Mouse (Mus musculus) MN1 (cell line): ENCODE data around the gene Hmga1.

Experiments used
- DNase-seq: peaks from one replicate; pipeline ENCODE4 v3.0.0-alpha.2; 2016; ENCODE audit warnings: low spot score

The Hmga1 gene

DNA sequence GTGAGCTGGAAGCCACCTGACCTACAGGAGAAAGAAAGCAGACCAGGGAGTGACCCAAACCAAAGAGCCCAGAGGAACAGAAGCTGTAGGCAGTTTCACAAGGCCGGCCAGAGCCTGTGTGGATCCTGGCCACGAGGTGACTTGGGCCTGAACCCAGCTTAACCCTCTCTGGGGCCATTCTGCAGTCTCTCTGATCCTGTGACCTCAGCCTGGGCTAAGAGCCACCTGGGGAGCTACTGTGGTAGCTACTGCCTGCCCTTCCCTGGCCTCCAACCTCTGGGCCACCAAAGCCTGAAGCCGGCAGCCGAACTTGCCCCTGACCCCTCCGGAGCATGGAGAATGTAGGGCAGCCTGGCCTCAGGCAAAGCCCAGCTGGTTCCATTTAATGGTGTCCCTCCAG lies 27.5 kb upstream of the Hmga1 start:
- no peak for DNase-seq

DNA sequence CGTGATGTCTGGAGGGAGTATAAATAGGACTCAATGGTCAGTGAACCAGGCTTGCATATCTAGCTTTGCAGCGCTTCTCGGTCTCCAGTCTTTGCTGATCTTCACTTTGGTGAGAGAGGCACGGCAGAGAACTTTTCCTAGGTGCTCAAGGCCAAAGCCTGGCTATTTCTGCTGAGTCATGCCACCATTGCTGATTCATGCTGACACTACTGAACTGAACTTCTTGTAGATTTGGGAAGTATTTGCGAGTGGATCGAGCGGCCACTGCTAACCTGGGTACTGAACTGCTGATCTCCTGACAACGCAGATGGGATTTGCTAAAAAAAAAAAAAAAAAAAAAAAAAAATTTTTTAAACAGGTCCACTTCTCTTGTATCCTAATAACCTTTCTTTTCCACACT lies 24.2 kb upstream of the Hmga1 start:
- no peak for DNase-seq

DNA sequence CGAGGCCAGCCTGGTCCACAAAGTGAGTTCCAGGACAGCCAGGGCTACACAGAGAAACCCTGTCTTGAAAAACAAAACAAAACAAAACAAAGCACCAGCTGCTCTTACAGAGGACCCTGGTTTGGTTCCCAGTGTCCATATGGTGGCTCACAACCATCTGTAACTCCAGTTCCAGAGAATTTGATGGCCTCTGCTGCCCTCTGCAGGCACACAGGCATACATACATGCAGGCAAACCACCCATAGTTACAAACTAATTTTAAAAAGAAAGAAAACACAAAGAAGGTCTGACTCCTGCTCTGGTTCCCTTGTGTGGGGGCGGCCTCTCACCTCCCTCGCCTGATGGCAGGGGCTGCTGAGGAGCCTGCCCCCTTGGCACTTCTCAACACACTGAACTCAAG lies 22.9 kb upstream of the Hmga1 start:
- no peak for DNase-seq

DNA sequence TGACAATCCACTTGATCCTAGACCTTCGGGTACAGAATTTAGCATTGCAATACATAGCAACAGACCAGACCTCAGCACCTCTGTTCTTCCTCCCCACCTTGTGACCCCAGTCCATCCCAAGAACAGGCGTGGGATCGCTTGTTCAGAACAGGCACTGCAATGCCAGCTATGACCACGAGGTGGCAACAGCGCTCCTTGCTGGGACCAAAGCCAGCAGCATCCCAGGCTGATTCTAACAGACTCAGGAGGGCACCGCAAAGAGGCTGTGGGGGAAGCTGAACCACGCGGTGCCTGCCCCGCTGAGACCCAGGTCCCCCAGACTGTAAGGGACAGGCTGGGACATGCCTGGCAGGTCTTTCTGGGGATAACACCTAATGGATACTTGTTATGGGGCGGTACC lies 21.6 kb upstream of the Hmga1 start:
- DNase-seq, result peak; percentile 91

DNA sequence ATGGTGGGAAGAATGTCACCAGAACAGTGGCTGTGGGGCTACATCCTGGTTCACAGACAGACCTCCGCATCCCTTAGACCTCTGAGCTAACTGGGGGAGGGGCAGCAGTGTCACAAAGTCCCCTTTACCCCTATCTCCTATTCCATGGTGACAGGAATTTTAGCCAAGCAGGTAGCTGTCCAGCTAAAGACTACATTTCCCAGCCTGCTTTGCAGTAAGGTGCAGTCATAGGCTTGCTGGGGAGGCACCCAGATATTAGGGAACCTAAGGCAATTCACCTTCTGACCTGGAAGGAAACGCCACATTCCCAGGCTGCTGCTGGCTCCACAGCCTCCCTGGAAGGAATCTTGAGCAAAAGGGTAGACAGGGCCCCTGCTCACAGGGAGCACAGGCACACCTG lies 15.0 kb upstream of the Hmga1 start:
- DNase-seq, result no peak

DNA sequence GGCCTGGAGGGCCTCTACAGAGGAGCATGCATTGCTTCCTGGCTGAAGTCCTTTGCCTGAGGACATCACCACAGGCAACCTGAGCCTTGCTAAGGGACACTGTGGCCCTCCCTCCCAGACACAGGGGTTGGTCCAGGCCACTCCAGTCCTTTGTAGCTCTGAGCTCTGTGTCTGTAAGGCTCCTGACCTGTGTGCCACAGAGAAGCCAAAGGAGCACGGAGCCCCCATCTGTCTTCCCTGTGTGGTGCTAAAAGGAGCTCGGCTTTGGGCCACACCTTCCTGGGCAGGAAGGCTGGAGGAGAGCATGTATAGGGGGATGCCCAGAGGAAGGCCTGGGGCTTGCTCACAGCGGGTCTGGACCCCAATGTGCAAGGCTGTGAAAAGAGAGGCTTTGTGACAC lies 14.3 kb upstream of the Hmga1 start:
- DNase-seq, result no peak

DNA sequence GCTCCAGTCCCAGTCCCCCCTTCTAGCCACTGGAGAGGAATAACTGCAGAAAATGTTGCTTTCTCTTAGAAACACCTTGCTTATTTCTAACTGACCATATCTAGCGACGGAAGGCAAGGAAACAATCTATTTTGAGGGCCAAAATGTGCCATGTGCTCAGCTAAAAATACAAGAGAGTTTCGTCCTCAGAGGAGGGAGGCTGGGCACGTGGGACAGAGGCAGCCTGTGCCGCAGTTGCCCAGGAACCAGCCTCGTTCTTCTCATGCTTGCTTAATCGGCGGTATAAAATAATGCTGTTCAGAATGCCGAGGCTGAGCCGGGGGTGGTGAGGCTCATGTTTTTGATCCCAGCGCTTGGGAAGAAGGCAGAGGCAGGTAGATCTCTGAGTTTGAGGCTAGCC lies 11.7 kb upstream of the Hmga1 start:
- no peak for DNase-seq

DNA sequence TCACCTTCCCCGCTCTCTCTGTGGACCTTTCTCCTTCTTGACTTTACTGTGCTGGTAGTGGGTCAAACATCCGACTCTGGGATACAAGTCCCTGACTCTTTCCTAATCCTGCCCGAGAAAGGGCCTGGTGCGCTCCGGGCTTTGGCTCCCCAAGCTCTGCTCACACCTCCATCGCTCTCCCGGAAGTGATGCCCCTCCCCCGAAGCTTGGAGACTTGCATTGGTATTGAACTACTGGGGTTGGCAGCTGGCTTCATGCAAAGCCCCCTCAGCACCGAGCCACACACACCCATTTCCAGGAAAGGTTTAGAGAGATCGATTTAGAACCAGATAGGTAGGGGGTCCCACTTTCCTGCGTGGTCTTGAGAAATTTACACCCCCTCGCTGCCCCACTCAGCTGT lies 10.3 kb upstream of the Hmga1 start:
- DNase-seq, result peak; percentile 6

DNA sequence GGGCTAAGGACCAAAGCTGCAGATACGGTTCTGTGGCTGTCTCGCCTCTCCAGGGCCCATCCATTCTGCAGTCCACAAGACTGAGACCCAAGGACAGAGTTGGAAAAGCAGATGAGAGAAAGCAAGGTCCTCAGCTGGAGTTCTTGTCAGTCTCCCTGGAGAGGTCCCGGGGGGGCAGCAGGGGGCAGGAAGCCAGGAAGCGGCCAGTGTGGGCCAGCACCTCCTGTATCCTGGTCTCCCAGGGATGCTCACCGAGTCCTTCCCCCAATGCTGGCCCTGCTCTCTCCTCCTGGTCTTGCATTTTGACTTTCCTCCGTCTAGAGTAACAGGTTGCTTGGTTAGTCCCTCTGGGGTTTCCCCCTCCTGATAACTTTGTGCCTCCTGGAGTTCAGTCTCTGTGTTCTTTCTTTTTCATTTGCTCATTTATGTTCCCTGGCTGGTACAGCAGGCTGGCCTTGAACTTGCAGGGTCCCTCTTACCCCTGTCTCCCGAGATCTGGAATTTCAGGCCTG lies 9.7 kb upstream of the Hmga1 start:
- DNase-seq, result no peak

DNA sequence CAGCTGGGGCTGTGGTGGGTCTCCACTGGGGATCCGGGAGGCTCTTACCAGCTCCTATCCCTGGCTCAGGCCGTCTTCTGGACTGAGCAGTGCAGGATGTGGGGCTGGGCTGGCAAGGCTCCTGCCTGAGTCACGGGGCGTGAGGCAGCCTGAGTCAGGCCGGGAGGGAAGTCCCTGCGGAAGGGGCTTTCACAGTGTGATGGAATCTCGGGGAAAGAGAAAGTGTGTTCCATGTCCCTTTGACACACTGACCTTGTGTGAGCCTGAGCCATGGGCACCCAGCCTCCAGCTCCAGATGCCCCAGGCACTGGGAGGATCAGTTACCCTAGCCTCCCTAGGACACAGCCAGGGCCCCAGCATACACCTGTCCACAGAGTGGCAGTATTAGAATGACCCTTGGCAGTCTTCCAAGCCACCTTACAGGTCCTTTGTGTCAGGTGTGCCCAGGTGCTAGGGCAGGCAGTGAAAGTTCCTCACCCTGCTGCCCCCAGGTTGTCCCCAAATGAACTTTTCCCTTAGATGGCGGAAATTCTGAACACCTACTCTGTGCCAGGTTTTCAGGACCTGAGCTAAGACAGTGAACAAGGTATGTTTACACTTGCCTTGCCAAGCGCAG lies 8.9 kb upstream of the Hmga1 start:
- peak; percentile 73 for DNase-seq

DNA sequence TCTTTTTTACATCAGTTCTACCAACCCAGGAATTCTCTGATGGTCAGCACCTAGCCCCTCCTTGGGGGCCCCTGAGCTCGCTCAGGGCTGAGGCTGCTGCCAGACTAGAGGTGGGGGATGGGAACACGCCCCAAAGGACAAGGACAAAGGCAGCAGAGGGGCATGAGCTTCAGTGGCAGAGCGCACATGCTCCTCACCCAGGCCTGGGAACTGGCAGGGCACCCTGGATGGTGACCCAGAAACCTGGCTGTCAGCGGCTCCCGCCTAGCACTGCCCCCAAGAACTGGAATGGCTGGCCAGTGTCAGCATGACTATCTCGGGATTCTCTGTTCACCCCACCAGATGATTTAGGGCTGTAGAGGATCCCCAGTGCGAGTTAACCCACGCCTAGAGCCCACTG lies 7.1 kb upstream of the Hmga1 start:
- no peak for DNase-seq

DNA sequence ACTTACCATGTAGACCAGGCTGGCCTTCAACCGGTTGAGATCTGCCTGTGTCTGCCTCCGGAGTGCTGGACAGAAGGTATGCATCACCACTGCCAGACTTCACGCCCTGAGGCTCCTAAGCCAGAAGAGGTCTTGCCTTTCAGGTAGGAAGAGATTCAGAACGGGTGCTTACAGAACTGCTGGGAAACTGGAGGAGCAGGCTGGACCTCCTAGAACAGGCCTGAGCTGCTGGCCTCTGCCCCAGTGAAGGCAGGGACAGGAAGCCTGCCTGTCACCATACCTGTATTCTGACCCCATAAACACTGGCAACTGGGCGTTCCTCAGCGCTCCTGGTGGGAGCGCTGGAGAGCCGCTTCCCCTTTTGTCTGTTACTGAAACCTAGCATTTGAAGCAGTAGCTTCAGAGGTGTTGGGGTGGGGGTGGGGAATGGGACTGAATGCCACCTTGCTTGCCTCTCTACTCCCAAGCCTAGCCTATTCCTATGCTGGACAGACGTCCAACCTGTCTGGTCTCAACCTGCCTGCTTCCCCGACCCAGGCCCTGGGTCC lies 4.8 kb upstream of the Hmga1 start:
- DNase-seq, result no peak

DNA sequence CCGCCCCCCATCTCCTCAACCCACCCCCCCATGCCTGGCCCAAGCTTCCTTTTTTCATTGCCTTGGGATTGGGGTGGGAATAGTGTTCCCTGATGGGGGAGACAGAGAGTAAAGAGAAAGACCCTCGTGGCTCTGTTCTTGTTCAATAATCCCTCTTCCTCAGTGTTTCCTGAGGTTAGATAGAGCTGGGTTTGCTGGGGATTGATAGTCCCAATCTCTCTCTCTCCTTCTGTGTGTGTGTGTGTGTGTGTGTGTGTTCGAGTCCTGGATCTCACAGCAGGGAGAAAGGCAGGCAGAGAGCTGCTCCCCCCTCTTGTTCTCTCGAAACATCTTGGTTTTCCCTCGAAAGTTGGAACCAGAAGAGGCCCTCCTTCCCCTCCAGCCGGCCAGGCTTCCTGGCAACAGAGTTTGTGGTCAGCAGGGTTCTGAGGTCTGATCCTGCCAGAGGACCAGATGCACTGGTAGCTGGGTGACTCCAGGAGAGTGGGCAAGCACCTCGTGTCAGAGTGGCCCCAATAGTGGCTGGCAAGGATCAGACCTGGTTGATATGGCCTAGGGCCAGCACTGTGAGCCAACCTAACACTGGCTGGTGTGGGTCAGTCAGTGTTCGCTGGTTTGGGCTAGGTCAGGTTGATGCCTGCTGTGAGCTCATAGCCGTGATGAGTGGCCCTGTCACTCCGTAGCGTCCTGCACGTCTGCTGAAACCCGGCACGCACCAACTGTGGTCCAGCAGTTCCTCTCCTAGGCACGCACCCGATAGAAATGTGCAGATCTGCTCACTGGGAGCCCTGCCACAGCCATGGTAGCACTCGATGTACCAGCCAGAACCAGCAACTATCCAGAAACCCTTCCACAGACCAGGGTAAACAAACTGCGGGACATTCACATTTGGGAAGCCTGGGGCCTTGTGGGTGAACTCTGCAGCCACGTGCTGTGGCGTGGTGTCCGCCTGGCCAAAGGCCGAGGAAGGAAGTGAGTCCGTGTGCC lies 3.8 kb upstream of the Hmga1 start:
- DNase-seq, result no peak

DNA sequence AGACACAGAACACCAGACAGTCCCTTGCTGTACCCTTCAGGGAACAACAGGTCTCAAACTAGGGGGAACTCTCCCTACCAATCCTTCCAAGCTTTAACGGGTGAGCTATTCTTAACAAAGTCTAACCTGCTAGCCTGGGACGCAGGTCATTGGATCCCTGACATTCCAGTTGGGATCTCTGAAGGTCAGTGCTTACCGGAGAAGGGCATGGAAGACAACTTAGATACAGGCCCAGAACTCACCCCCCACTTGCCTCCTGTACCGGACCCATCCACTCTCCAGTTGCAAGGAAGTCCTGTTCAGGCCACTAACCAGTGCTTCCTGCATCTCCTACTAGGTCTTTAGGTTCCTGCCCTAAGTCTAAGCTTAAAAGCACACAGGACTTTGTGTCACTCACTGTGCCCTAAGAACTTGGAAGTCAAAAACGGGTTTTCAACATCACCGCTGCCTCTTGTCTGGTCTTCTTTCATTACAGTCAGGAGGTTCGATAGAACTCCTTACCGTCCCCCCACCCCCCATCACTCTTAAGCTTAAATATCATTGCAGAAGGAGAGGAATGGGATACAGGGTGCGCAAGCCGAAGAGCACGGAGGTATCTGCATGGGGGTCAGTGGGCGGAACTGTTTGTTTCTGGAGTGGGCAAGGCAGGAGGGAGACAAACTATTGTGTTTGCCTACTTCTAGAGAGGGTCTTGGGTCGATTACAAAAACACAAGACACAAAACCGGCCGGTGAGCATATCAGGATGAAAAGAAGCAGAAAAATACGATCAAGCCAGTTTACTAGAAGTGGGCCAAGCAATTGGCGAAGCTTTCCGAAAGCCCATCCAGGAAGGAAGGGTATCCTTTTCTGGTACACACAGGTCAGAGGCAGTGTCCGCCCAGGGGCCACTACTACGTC lies 2.0 kb upstream of the Hmga1 start:
- DNase-seq, result no peak

DNA sequence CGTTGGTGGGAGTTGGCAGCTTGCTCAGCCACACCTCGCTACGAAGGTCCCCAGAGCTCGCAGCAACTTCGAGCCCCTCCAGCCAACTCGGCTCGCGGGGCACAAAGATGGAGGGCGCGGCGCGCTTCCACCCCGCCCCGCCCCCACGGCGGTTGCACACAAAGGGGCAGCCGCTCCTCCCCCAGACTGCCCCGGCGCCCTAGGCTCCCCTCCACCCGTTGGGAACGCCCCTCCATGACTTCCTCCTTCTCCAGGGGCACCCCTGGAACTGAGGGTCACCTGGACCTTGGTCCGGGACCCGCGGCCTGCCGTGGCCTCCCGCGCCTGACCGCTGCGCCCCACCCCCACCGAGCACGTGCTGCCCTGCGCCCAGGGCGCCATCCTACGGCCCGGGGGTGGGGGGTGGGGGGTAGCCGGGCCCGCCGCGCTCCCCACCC lies 1.2 kb upstream of the Hmga1 start:
- no peak for DNase-seq

DNA sequence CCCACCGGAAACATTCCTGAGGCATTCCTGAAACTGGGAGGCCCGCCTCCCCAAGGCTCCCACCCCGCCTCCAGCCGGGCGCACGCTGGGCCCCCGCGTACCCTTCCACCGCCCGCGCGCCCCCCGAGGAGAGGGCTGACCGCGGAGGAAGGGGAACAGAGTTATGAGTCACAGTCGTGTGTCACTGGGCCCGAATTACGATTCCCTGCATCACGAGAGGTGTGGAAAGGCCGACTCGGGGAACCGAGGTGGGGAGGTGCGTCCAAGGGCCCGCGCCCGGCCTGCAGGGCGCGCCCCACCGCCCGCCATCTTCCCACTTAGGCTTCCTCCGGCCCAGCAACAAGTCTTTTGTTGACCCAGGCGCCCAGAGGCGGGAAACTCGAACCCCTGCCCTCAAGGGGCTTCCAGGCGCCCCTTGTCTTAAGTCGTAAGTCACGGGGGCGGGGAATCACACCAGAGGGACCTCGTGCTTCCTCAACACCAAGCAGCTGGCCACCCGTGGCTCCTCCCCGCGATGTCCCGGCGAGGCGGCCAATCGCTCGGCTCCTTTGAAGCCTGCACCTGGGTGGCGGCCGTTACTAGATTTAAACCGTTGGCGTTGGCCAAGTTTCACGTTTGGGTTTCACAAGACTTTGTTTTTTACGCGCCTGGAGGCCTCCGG lies 655 bp upstream of the Hmga1 start:
- DNase-seq, result no peak

DNA sequence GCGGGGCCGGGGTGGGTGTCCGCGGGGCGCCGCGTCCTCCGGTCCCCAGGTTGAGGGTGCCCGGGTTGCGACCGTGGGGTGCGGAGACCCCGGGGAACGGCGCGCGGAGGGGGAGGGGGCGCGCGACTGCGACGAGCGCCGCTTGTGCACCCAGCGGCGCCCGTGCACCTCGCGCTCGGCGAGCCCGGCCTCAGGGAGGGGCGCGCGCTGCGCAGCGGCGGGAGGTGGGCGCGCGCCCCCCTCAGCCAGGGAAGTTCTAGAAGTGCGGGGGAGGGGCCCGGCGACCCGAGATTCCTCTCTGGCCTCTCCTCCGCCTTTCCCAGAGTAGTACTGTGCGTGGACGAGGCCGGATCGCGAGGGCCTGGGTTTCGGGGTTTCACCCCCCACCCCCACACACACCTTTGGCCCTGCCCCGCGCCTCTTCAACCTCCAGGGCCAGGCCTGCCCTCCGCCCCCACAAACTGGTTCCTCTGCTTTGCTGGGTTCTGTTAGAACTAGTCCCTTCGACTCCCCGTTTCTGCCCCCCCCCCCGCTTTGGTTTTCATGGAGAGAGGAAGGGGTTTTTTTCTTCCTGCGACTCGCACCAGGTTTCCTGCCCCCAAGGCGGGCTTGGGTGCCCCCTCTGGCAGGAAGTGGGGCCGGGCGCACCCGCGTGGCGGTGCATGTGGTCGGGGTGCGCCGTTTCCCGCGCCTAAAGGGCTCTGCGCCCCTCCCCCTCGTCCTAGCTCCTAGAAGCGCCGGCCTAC lies 1.1 kb downstream of the Hmga1 start:
- DNase-seq, result peak; percentile 80

DNA sequence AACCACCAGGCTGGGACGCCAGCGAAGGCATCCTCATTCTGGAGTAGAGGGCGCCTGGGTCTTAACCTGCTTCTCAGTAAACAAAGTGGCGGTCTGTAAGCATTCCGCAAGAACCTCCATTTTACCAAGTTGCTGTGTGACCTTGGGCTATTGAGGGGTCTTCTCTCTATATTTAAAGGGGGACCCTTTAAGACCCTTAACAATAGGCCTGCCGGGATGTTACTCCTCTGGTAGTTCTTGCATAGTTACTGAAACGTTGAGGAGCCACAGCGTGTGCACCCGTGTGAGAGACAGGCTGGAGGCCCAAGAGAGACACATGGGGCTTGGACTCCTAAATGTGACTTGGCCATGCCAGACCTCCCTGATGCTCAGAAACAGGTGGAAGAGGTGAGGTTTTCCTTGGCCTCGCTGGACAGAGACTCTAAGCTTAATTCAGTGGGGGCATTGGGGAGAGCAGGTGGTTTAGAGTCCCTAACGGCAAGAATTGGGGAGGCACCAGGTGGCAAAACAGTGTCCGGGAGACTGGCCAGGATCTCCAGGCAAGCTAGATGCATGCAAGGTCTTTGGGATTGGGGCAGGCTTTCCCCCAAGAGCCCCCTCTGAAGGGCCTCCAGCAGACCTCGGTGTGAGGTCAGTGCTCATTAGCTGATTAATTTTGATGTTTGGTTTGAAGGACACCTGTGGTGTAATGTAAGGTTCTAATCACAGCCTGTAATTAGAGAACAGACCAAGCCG lies 1.8 kb downstream of the Hmga1 start:
- no peak for DNase-seq

DNA sequence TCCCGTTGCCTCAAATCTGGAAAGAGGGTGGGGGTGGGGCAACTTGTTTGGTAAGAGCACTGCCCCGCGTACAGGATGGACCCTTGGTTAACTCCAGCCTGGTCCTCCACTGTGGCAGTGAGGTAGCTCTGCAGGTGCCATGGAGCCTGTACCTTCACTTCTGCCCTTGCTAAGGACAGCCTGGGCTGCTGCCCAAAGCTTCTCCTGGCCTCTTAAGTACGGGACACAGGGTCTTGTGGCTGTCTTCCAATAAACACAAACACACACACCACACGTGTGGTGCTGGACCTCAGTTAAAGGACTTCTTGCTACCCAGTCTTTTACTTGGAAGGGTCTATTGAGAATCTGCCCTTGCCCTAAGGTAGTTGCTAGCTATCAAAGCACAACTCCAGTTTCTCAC lies 2.5 kb downstream of the Hmga1 start:
- DNase-seq, result no peak

DNA sequence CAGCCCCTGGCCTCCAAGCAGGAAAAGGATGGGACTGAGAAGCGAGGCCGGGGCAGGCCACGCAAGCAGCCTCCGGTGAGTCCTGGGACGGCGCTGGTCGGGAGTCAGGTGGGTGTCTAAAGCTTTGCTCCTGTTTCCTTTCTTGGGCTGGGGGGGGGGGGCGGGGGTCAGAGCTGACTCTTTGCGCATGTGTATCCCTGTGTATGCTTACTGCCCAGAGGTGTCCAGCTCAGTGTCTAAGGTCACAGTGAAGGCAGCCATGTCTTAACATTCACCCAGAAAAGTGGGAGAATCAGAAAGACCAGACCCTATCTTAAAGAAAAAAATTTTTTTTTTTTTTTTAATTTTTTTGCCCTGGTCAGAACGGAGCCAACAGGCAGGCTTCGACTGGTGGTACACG lies 3.3 kb downstream of the Hmga1 start:
- no peak for DNase-seq
